Mouse (Mus musculus) thymus, postnatal 25 days (tissue): Measurements from ENCODE around the gene Ubr3.
A peak's percentile ranks its signal among the peaks of the same experiment; 100 is the strongest.

ENCODE experiments used
- DNase-seq: peaks from one replicate; pipeline ENCODE4 v3.0.0; 2022

Gene Ubr3

GRCm38 (mm10) chr2:70035358-70035757 is 138.3 kb downstream of the Ubr3 start:
- DNase-seq: no peak

DNA sequence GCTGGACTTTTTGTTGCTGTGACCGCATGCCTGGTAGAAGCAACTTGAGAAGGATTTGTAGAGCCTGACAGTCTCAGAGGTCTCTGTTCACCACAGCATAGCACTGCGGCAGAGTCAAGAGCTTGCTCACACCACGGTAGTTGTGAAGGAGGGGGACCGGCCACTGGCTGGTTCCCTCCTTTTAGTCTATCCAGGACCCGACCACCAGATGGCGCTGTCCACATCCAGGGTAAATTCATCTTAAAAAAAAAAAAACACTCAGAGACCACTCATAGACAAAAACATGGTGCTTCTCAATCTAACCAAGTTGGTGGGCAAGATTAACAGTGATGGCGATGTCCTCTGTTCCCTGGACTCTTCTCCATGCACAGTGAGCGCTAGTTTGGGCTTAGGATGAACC is 140.2 kb downstream of the Ubr3 start:
- DNase-seq: peak; percentile 28

DNA sequence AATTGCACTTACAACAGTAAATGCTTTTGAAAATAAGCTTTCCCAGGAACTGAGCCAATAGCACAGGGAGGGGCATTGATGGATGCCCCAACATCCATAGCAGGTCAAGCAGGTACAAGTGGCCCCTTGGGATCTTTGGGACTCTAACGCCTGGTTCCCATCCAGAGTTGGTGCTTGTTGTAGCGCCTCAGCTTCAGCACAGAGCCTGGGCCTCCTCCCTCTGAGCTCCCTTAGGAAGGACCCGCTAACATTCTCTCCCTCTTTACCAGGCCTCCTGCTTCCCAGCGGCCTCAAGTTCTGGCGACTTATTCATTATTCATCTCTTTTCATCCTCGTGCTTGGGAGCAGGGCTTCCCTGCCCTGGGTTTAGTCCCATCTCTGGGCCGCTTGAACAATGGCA is 141.7 kb downstream of the Ubr3 start, which contains the start of gene Myo3b:
Myo3b (plus strand) TSS at position 375 of the 400 bp plus-strand sequence.
- DNase-seq: no peak

- DNase-seq: no peak
These were observed 147.4 kb downstream of the Ubr3 start for GRCm38 (mm10) chr2:70044466-70044865.

DNA sequence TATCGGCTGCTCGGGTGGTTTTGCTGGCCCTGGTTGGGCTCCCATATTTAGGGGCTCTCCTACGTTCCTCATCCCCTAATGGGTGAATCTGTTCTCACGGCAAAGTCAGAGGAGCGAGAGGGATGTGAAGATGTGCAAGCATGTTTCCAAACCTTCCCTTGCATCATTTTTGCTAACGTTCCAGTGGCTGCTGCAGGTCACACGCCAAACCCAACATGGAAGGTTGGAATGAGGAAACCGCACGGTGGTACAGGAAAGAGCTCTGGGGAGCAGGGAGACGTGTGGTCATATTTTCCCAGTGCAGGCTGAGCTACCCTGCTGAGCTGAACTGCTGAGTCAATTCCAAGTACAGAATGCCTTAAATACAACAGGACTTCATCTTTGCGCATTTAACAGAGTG is 150.8 kb downstream of the Ubr3 start:
- DNase-seq: no peak

DNA sequence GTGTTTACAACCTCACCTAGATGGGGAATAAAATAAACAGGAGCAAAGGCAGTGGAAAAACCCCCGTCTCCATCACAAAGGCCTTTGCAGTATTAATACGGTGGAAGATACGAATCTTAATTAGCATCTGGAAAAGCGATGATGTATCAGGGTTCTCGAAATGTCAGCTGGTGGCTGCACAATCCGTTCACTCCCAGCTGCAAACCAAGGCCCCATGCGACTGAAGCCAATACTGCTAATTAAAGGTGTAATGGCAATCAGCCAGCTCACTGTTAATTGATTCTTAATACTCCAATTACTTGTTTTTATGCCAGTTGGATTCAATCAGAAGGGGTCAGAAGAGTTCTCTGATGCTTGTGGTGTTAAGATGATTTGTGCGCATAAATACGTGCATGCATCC is 156.8 kb downstream of the Ubr3 start:
- no peak for DNase-seq

- DNase-seq: no peak
These were observed 161.2 kb downstream of the Ubr3 start for GRCm38 (mm10) chr2:70058201-70058600.

DNA sequence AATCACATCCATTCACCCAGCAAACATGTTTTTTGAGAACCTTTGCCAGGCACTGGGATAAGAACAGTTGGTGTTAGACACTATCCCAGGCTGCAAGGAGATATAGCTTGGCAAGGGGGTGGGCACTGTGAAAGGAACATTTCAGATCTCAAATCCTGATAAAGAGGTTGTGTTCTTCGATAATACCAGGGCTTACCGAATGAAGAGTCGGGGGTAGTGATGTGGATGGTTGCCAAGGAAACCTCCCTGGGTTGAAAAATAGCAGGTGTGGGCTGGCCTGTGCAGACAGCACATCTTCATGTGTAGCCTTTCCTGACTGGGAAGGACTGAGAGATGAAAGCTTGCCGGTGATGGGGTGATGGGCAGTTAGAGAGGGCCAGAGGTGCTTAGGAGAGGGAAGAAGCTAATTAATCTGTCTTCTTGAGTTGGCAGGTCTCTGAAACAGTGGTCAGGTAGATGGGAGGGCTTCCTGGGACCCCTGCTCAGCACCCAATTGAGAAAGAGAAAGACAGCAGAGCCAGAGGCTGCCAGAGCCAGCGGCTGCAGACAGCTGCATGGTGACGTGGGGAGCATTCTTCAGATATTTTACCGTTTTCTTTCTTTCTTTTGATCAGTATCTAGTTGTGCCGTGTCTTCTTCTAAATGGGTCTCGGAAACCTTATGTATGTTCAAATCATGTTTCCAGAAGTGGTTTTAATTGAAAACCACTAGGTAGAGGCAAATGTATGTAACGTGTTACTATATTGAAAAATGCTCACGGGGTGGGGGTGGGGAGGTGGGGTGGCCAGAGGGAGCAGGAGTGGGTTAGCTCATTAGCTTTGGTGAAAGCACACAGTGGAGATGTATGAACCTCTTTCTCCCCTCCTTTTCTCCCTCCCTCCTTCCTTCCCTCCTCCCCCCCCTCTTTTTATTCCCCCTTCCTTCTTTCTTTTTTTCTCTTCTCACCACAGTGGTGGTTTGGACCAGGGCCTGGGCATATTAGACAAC is 163.6 kb downstream of the Ubr3 start:
- DNase-seq: no peak

DNA sequence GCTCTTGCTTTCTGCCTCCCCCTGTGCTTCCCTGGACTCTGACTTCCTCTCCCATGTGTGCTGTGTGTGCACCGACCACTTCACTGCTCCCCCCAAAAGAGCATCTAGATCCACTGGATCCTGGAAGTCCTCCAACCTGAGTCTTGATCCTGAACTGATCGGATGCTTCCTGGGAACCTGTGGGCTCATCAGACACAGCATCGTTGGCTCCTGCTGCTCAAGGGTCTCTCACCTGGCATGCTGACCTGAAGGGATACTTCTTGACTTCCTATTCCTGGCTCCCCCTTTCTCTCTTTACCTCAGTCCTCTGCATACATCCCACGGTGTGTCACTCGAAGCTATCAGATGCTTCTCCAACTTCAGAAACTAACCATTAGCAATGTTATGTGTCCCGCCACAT is 168.1 kb downstream of the Ubr3 start:
- DNase-seq: no peak

DNA sequence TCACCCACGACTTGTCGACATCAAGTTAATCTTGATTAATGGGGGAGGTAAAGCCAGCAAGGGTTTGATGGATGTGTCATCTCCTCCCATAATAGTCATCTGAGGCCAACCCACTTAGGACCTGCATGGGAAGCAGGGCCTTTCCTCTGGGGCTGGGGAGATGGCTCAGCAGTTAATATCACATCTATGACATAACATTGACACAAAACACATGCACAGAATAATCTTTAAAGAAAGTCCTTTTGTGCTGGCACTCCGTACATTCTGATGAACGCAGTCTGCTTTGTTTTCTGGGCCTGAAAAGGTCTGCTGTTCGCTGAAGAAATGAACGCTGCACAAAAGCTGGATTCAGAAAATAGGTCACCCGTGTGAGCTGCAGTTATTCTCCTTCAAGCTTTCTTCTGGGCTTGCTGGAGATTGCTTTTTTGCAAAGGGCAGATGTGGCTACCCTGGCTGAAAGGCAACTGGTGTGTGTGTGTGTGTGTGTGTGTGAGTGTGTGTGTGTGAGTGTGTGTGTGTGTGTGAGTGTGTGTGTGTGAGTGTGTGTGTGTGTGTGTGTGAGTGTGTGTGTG is 168.8 kb downstream of the Ubr3 start:
- no peak for DNase-seq

- DNase-seq: no peak
These were observed 169.4 kb downstream of the Ubr3 start for GRCm38 (mm10) chr2:70066338-70067022.

DNA sequence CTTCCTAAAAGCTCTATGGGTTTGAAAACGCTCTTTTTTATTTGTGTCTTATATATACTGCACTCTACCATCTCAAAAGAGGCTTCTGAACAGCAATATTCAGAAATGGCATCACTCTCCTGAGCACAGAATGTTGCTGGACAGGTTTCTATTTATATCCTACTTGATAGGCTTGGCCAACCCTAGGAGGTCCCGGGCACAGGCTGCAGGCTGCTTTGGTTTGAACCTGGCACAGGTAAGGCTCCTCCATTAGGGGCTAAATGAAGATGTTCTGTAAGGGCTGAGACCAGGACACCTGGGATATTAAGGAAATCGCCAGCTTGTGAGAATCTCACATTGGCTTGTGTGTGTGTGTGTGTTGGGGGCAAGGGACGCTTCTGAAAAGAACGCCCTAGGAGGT is 172.8 kb downstream of the Ubr3 start:
- no peak for DNase-seq
